ENCODE assay signal across 12 mouse cellular contexts in genomic region chr13:73259577-73260353, GRCm38 (mm10). TPM values are rescaled to one million over a fixed set of nuclear protein-coding genes. Genes with fewer than 3 reads are reported as not detected.
DNase-seq lines count a peak whose midpoint lies in the region; ATAC-seq and TF ChIP-seq lines count a peak whose summit lies in the region.
"Had no signal": no experiment of that assay in that cellular context is flagged by ENCODE, and none has a peak within 500 bp of the region (broad histone marks: within the 10 kb centered on the region; RNA-seq: fewer than 3 reads in every experiment).

No protein-coding gene starts in this region.

- H3K4me1 ChIP-seq in heart, postnatal 0 days (ENCODE audit: control insufficient read depth, insufficient read depth), result peaks cover 14% of the 10 kb centered on the region; the same call in 1 of the 2 replicates
- peaks cover 32% of the 10 kb centered on the region for H3K4me1 ChIP-seq in limb, embryonic 15.5 days

- H3K9ac ChIP-seq in heart, postnatal 0 days (replicated peaks; ENCODE audit: low read depth, low read length), result peak overlapping the region; percentile 76
- H3K9ac ChIP-seq in limb, embryonic 15.5 days, result no peak overlapping the region

- no peak for TF ChIP-seq CTCF in heart, postnatal 0 days (IDR thresholded peaks at IDR 0.05; ENCODE audit: low read depth)

- WGBS in heart, postnatal 0 days, result 16% methylated on average over 10 of the region's 10 CpGs
- WGBS in limb, embryonic 15.5 days, result 18% methylated on average over 10 of the region's 10 CpGs

- TF ChIP-seq EP300 in heart, postnatal 0 days (IDR thresholded peaks at IDR 0.05; ENCODE audit: low read depth), result no peak

- peak; percentile 35 for DNase-seq in embryo, embryonic 10 days (ENCODE audit: low spot score)
- DNase-seq in embryo, embryonic 11 days, result no peak
- DNase-seq in ES-CJ7 (ENCODE audit: low read depth, low spot score), result peak; percentile 67
- no peak for DNase-seq in heart, postnatal 0 days (ENCODE audit: low spot score)
- no peak for DNase-seq in layer of hippocampus, postnatal 25 days (ENCODE audit: extremely low spot score in 1 of 2, low spot score in 1 of 2)
- no peak for DNase-seq in urinary bladder, postnatal 14 days (ENCODE audit: low spot score)
- DNase-seq in spleen, postnatal 4 days (ENCODE audit: low spot score in 2 of 2), result no peak
- DNase-seq: cerebellum, adult 8-10 months; gastrocnemius, postnatal 10 days; right cerebral cortex, postnatal 14 days had no signal

- no peak; the same call in 1 of the 2 replicates for ATAC-seq in heart, postnatal 0 days (ENCODE audit: insufficient read depth, low read depth)
- no peak for ATAC-seq in limb, embryonic 15.5 days (ENCODE audit: insufficient number of reproducible peaks, low FRiP score, low TSS enrichment, low read depth)

- no peaks in the 10 kb centered on the region for H3K9me3 ChIP-seq in heart, postnatal 0 days (replicated peaks; ENCODE audit: control insufficient read depth, low read length)
- H3K9me3 ChIP-seq in limb, embryonic 15.5 days, result no peaks in the 10 kb centered on the region

- H3K27me3 ChIP-seq in heart, postnatal 0 days (ENCODE audit: control insufficient read depth, insufficient read depth, low read length), result peaks cover 62% of the 10 kb centered on the region
- H3K27me3 ChIP-seq in limb, embryonic 15.5 days, result peaks cover 79% of the 10 kb centered on the region

- H3K36me3 ChIP-seq in heart, postnatal 0 days (replicated peaks; ENCODE audit: control insufficient read depth, insufficient read depth, low read length), result no peaks in the 10 kb centered on the region
- no peaks in the 10 kb centered on the region for H3K36me3 ChIP-seq in limb, embryonic 15.5 days

- peak overlapping the region; percentile 95 for H3K27ac ChIP-seq in heart, postnatal 0 days (ENCODE audit: low read depth)
- peak overlapping the region; percentile 47; the same call in 1 of the 2 replicates for H3K27ac ChIP-seq in limb, embryonic 15.5 days

- peak overlapping the region; percentile 64 for H3K4me3 ChIP-seq in heart, postnatal 0 days (ENCODE audit: low read depth, low read length)
- peak overlapping the region; percentile 46 for H3K4me3 ChIP-seq in limb, embryonic 15.5 days

- H3K4me2 ChIP-seq in heart, postnatal 0 days (ENCODE audit: low read depth, low read length), result peak overlapping the region; percentile 78
- H3K4me2 ChIP-seq in limb, embryonic 15.5 days, result peak overlapping the region; percentile 77

RNA-seq across cellular contexts. Expression of gene Irx4, which starts 0.5 kb away (rescaled TPM):
- total RNA-seq in heart, postnatal 0 days (2014; rRNA removed; ENCODE audit: low replicate concordance), result 64.0 and 85.4 TPM in 2 replicates
- polyA plus RNA-seq in heart, postnatal 0 days (2015; fragmentation: Nextera tagmentation; extraction: Ambion mirVana), result 43.4 and 54.9 TPM in 2 replicates
- 8.7 and 9.5 TPM in 2 replicates for polyA plus RNA-seq in limb, embryonic 15.5 days (2015; fragmentation: Nextera tagmentation; extraction: Ambion mirVana)
- total RNA-seq in layer of hippocampus, postnatal 25 days (2021), result not detected
- total RNA-seq: gastrocnemius, postnatal 10 days; megakaryocyte progenitor cell, adult 5-6 weeks had no signal

Comparison
In these comparisons a context has a peak if more than half of its experiments do, and no peak if none do; other contexts are left out.
1. DNase-seq: peak in embryo, embryonic 10 days (single experiment) and ES-CJ7 (single experiment); none in embryo, embryonic 11 days (single experiment), heart, postnatal 0 days (single experiment), layer of hippocampus, postnatal 25 days (0 of 2), urinary bladder, postnatal 14 days (single experiment) and spleen, postnatal 4 days (0 of 2).
2. RNA of gene Irx4, which starts 0.5 kb away (total RNA-seq): 64.0 to 85.4 TPM in heart, postnatal 0 days; not detected in layer of hippocampus, postnatal 25 days; every median in the first group is over 10 times any median in the second.